Mouse (Mus musculus) heart, postnatal 0 days (tissue): Measurements from ENCODE around the gene Sbk1.

Experiments
- CTCF ChIP-seq: IDR thresholded peaks from 2 replicates; pipeline ENCODE4 v1.5.1; 2016; ENCODE audit warnings: antibody characterized with exemption, control low read depth, low read depth
- EP300 ChIP-seq: IDR thresholded peaks from 2 replicates; pipeline ENCODE4 v1.6.1; 2016; ENCODE audit warnings: antibody characterized with exemption, low read depth

GRCm38 (mm10) chr7:126236794-126237192 is 35.6 kb upstream of the Sbk1 start:
- TF ChIP-seq CTCF (no peak; the same call in 1 of the 2 replicates), EP300 (no peak)
